In the genomic region with DNA sequence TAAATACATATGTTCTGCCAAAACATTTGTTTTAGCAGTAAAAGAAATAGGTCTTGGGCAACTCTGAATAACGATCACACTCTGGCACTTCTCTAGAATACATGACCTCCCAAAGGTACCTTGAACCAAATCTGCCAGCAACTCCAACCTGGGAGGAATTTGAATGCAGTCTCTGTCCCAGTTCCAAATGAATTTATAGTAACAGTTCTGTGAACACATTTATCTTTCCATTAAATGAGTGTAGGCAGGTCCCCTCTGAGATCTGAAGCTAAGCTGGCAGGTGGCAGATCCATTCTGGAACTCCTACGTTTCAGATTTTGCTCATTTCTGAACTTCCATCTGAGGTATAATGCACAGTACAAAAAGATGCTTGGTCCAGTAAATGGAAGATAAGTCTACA, we compare ENCODE assay signal across 12 mouse cellular contexts.
DNase-seq lines count a peak whose midpoint lies in the region.
"Had no signal": no experiment of that assay in that cellular context is flagged by ENCODE, and none has a peak within 500 bp of the region (broad histone marks: within the 10 kb centered on the region; RNA-seq: fewer than 3 reads in every experiment).

No protein-coding gene starts in this region.

- peak; percentile 56 for DNase-seq in layer of hippocampus, adult 11-12 months (ENCODE audit: low spot score)
- no peak for DNase-seq in layer of hippocampus, postnatal 10 days (ENCODE audit: low spot score in 2 of 2)
- peak; percentile 75 for DNase-seq in cerebellum, adult 9-10 months
- DNase-seq in layer of hippocampus, postnatal 14 days (ENCODE audit: low spot score in 2 of 2), result peak; percentile 30 to 71
- DNase-seq in telencephalon, adult 2 months (ENCODE audit: low read depth, low spot score), result peak; percentile 83
- no peak for DNase-seq in kidney, postnatal 25 days
- no peak for DNase-seq in natural killer cell, adult 2 months (ENCODE audit: low spot score in 2 of 2)
- DNase-seq: adrenal gland, postnatal 10 days; gastrocnemius, postnatal 14 days; heart, adult 2 months; lung, postnatal 10 days; midbrain, embryonic 14.5 days had no signal

Comparison
In these comparisons a context has a peak if more than half of its experiments do, and no peak if none do; other contexts are left out.
1. DNase-seq: peak in layer of hippocampus, adult 11-12 months (single experiment), cerebellum, adult 9-10 months (single experiment), layer of hippocampus, postnatal 14 days (2 of 2) and telencephalon, adult 2 months (single experiment); none in layer of hippocampus, postnatal 10 days (0 of 2), kidney, postnatal 25 days (0 of 2) and natural killer cell, adult 2 months (0 of 2).